Mouse (Mus musculus) myocyte (in vitro differentiated cells): ENCODE data around the gene Zfp334. TPM values are rescaled to one million over a fixed set of nuclear protein-coding genes. Genes with fewer than 3 reads are reported as not detected.

ENCODE experiments used
- H3K27me3 ChIP-seq: one replicate; pipeline ENCODE4 v1.6.1; 2011; ENCODE audit not compliant: control insufficient read depth, insufficient read depth, insufficient read length
- H3K36me3 ChIP-seq: one replicate; pipeline ENCODE4 v1.6.1; 2011; ENCODE audit not compliant: control insufficient read depth, insufficient read depth
- H3K4me2 ChIP-seq: one replicate; pipeline ENCODE4 v1.6.1; 2011; ENCODE audit warnings: low read depth, control low read depth
- H3K4me3 ChIP-seq: one replicate; pipeline ENCODE4 v1.5.1; 2011; ENCODE audit warnings: mild to moderate bottlenecking, control low read depth, moderate library complexity
- H3K79me2 ChIP-seq: one replicate; pipeline ENCODE4 v1.6.1; 2011; ENCODE audit not compliant: control insufficient read depth, insufficient read depth
- H3ac ChIP-seq: one replicate; pipeline ENCODE4 v1.6.1; 2011; ENCODE audit not compliant: control insufficient read depth, insufficient read length
- CEBPB ChIP-seq: IDR thresholded peaks from 2 replicates; pipeline ENCODE4 v1.6.1; 2011; ENCODE audit warnings: mild to moderate bottlenecking, moderate library complexity; ENCODE audit not compliant: poor library complexity, insufficient read depth, severe bottlenecking
- E2F4 ChIP-seq: IDR thresholded peaks from one replicate; pipeline ENCODE4 v1.6.1; 2011; ENCODE audit warnings: mild to moderate bottlenecking, control low read depth, moderate library complexity; ENCODE audit not compliant: insufficient read depth
- MAX ChIP-seq: IDR thresholded peaks from one replicate; pipeline ENCODE4 v1.6.1; 2011; ENCODE audit warnings: low read depth, mild to moderate bottlenecking, control low read depth
- MYOD1 ChIP-seq, 3 experiments: IDR thresholded peaks; one replicate each; pipeline ENCODE4 v1.6.1; 2011; ENCODE audit warnings: control low read depth in 2 of 3, low read depth in 2 of 3, mild to moderate bottlenecking in 2 of 3, moderate library complexity in 1 of 3; ENCODE audit not compliant: insufficient read length in 2 of 3, control insufficient read depth in 1 of 3
- MYOG ChIP-seq, 3 experiments: IDR thresholded peaks; one replicate each; pipeline ENCODE4 v1.6.1; 2011; ENCODE audit warnings: control low read depth in 2 of 3, low read depth in 2 of 3, mild to moderate bottlenecking in 2 of 3; ENCODE audit not compliant: insufficient read length in 2 of 3, control insufficient read depth in 1 of 3, insufficient read depth in 1 of 3
- POLR2A ChIP-seq: IDR thresholded peaks from one replicate; pipeline ENCODE4 v1.6.1; 2011; ENCODE audit warnings: low read depth, mild to moderate bottlenecking, control low read depth, moderate library complexity; ENCODE audit not compliant: insufficient read length
- POLR2AphosphoS2 ChIP-seq: IDR thresholded peaks from one replicate; pipeline ENCODE4 v1.6.1; 2011; ENCODE audit warnings: low read depth, control low read depth; ENCODE audit not compliant: insufficient read length
- REST ChIP-seq: IDR thresholded peaks from one replicate; pipeline ENCODE4 v1.6.1; 2011; ENCODE audit warnings: mild to moderate bottlenecking, control low read depth, moderate library complexity; ENCODE audit not compliant: insufficient read depth, insufficient read length
- SRF ChIP-seq: IDR thresholded peaks from one replicate; pipeline ENCODE4 v1.6.1; 2011; ENCODE audit warnings: low read depth; ENCODE audit not compliant: control insufficient read depth, insufficient read length
- TCF12 ChIP-seq: IDR thresholded peaks from one replicate; pipeline ENCODE4 v1.6.1; 2011; ENCODE audit warnings: mild to moderate bottlenecking, control low read depth; ENCODE audit not compliant: poor library complexity, insufficient read depth, severe bottlenecking
- TCF3 ChIP-seq: IDR thresholded peaks from one replicate; pipeline ENCODE4 v1.6.1; 2011; ENCODE audit warnings: low read depth, control low read depth; ENCODE audit not compliant: insufficient read length
- USF1 ChIP-seq: IDR thresholded peaks from one replicate; pipeline ENCODE4 v1.6.1; 2011; ENCODE audit warnings: low read depth, mild to moderate bottlenecking, control low read depth, moderate library complexity
- polyA plus RNA-seq: library from polyadenylated mRNA; unstranded; fragments of >200 nt; fragmentation: generic; extraction: Trizol; gene quantifications from one replicate; pipeline ENCODE4 v1.2.1, GENCODE M21; 2012; ENCODE audit warnings: missing spikeins

Zfp334 gene
- polyA plus RNA-seq, 1 experiment = 1.5 TPM

- TF ChIP-seq MYOG (IDR thresholded peaks at IDR 0.05; ENCODE audit: control insufficient read depth in 1 of 3, insufficient read depth in 1 of 3, insufficient read length in 2 of 3, low read depth in 2 of 3) = peak in 1 of 3 experiments; percentile 11
- no peak for TF ChIP-seq MAX
- peak in 2 of 3 experiments; percentile 18 to 52 for TF ChIP-seq MYOD1 (IDR thresholded peaks at IDR 0.05; ENCODE audit: control insufficient read depth in 1 of 3, insufficient read length in 2 of 3, low read depth in 2 of 3)
- Histone ChIP-seq H3K4me3 (no peak overlapping the region), H3K4me2 (no peak overlapping the region), H3K79me2 (no peaks in the 10 kb centered on the region), H3ac (no peak overlapping the region), H3K36me3 (no peaks in the 10 kb centered on the region), H3K27me3 (no peaks in the 10 kb centered on the region)
Observed at GRCm38 (mm10) chr2:165396831-165397501, 8.9 kb upstream of the Zfp334 start.

DNA sequence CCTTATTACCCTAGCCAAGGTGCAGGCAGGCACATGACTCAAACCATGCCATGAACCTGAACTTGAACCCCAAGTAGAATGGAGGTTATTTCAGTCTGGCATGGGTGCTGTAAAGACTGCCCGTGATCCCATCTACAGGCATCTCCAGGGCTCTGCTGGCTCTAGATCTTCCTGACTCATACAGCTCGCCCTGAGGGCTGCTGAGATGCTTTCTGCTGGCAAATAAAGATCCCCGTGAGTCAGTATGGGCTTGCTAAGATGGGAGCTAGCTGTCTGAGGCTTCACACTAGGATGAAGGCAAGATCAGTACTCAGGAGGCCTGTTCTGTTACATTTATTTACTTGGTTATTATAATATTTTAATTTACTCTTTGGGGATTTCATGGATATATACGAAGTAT, 4.1 kb upstream of the Zfp334 start:
- TF ChIP-seq USF1 (no peak), MAX (no peak), POLR2AphosphoS2 (no peak), REST (no peak), MYOD1 (IDR thresholded peaks at IDR 0.05; ENCODE audit: control insufficient read depth in 1 of 3, insufficient read length in 2 of 3, low read depth in 2 of 3) (no peak), TCF3 (no peak), SRF (no peak), MYOG (IDR thresholded peaks at IDR 0.05; ENCODE audit: control insufficient read depth in 1 of 3, insufficient read depth in 1 of 3, insufficient read length in 2 of 3, low read depth in 2 of 3) (no peak)
- Histone ChIP-seq H3K4me3 (no peak overlapping the region), H3K36me3 (no peaks in the 10 kb centered on the region), H3K79me2 (peaks cover 7% of the 10 kb centered on the region), H3K4me2 (no peak overlapping the region), H3ac (no peak overlapping the region), H3K27me3 (no peaks in the 10 kb centered on the region)

- TF ChIP-seq E2F4 (no peak), TCF3 (no peak), REST (no peak), MYOD1 (IDR thresholded peaks at IDR 0.05; ENCODE audit: control insufficient read depth in 1 of 3, insufficient read length in 2 of 3, low read depth in 2 of 3) (no peak), MYOG (IDR thresholded peaks at IDR 0.05; ENCODE audit: control insufficient read depth in 1 of 3, insufficient read depth in 1 of 3, insufficient read length in 2 of 3, low read depth in 2 of 3) (no peak), USF1 (no peak)
- Histone ChIP-seq H3K36me3 (no peaks in the 10 kb centered on the region), H3K27me3 (no peaks in the 10 kb centered on the region), H3K4me2 (no peak overlapping the region), H3ac (no peak overlapping the region), H3K4me3 (no peak overlapping the region), H3K79me2 (peaks cover 8% of the 10 kb centered on the region)
Observed at GRCm38 (mm10) chr2:165391561-165391960, 3.5 kb upstream of the Zfp334 start.

DNA sequence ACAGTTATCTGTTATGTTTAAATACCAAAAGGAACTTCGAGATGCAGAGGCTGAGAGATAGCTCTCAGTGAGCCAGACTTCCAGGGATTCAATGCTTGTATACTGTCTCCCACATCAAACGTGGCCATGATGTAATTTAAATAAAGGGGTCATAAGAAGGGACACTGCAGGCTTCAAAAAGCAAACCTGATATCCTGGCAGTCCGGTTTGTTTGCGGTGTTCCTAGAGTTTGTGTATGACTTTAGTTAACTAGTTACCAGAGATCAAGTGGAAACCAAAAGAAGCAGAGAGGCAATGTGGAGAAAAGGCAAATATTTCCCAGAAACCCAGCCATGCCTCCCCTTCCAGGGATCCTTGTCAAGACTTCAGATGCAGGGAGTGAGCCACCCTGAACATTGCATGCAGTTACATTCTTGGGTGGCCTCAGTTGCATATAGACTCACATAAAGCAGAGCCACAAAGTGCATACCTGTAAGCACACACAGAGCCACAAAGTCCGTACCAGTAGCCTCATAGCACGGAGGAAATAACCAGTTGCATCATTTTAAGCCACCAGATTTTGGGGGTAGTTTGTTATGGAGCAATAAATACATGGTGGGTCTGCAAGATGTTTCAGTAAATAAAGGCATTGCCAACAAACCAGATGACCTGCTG, 1.4 kb upstream of the Zfp334 start:
- no peak overlapping the region for H3K4me2 ChIP-seq
- peaks cover 8% of the 10 kb centered on the region for H3K79me2 ChIP-seq
- no peaks in the 10 kb centered on the region for H3K27me3 ChIP-seq
- no peaks in the 10 kb centered on the region for H3K36me3 ChIP-seq
- TF ChIP-seq CEBPB = no peak
- TF ChIP-seq TCF3 = no peak
- no peak for TF ChIP-seq USF1
- TF ChIP-seq MAX = no peak
- no peak for TF ChIP-seq MYOG (IDR thresholded peaks at IDR 0.05; ENCODE audit: control insufficient read depth in 1 of 3, insufficient read depth in 1 of 3, insufficient read length in 2 of 3, low read depth in 2 of 3)
- no peak for TF ChIP-seq SRF
- no peak for TF ChIP-seq REST
- no peak for TF ChIP-seq E2F4
- TF ChIP-seq POLR2AphosphoS2 = no peak
- TF ChIP-seq TCF12 = no peak
- no peak for TF ChIP-seq POLR2A
- H3ac ChIP-seq = no peak overlapping the region
- H3K4me3 ChIP-seq = no peak overlapping the region

DNA sequence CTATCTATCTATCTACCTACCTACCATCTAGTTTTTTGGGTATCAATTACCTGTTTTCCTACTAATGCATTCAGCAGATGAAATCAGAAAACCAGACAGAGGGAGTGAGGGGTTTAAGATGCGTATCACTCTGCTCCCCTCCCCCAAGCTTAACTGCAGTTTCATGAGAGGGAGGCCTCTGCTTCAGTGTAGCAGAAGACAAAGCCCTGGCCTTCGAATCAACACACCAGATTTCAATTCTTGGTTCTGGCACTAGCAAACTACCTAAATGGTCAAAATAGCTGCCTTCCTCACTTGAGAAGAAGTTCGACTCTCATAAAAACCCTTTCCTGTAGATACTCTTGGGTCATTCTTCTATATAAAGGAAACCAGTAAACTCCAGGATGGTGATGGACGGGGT, 689 bp downstream of the Zfp334 start:
- Histone ChIP-seq H3K36me3 (peaks cover 11% of the 10 kb centered on the region), H3K79me2 (peaks cover 8% of the 10 kb centered on the region), H3K27me3 (no peaks in the 10 kb centered on the region), H3K4me3 (peak overlapping the region; percentile 50), H3K4me2 (peak overlapping the region; percentile 79), H3ac (peak overlapping the region; percentile 50)
- TF ChIP-seq MYOG (IDR thresholded peaks at IDR 0.05; ENCODE audit: control insufficient read depth in 1 of 3, insufficient read depth in 1 of 3, insufficient read length in 2 of 3, low read depth in 2 of 3) = no peak
- TF ChIP-seq POLR2A = no peak
- no peak for TF ChIP-seq USF1
- no peak for TF ChIP-seq MAX
- no peak for TF ChIP-seq CEBPB
- TF ChIP-seq TCF12 = no peak
- no peak for TF ChIP-seq REST
- no peak for TF ChIP-seq TCF3
- TF ChIP-seq E2F4 = no peak
- no peak for TF ChIP-seq MYOD1 (IDR thresholded peaks at IDR 0.05; ENCODE audit: control insufficient read depth in 1 of 3, insufficient read length in 2 of 3, low read depth in 2 of 3)
- TF ChIP-seq SRF = no peak
- no peak for TF ChIP-seq POLR2AphosphoS2
